Mouse (Mus musculus) forebrain, embryonic 14.5 days (tissue): ENCODE data around the gene Mlip. TPM values are rescaled to one million over a fixed set of nuclear protein-coding genes. Genes with fewer than 3 reads are reported as not detected.
A peak's percentile ranks its signal among the peaks of the same experiment; 100 is the strongest.

Experiments
- ATAC-seq: fragments of 200-750 bp; cut with Nextera tagmentation; 2 replicates; pipeline ENCODE4 v1.8.0; 2017; ENCODE audit warnings: mild to moderate bottlenecking, moderate library complexity
- DNase-seq: peaks from one replicate; pipeline ENCODE4 v3.0.0-alpha.2; 2015; ENCODE audit warnings: low spot score
- H3K27ac ChIP-seq: fragments of 300-500 bp; sonication (generic); 2 replicates; pipeline ENCODE4 v1.5.1; 2014; ENCODE audit warnings: low read depth, mild to moderate bottlenecking, control low read depth, low read length, moderate library complexity
- H3K27me3 ChIP-seq: fragments of 300-500 bp; sonication (generic); replicated peaks from 2 replicates; pipeline ENCODE4 v1.6.1; 2014; ENCODE audit warnings: low read length, control low read depth, mixed read lengths; ENCODE audit not compliant: control insufficient read depth, insufficient read depth
- H3K36me3 ChIP-seq: fragments of 300-500 bp; sonication (generic); 2 replicates; pipeline ENCODE4 v1.6.1; 2014; ENCODE audit warnings: low read length, control low read depth; ENCODE audit not compliant: control insufficient read depth, insufficient read depth
- H3K4me1 ChIP-seq: fragments of 300-500 bp; sonication (generic); 2 replicates; pipeline ENCODE4 v1.6.1; 2014; ENCODE audit warnings: antibody characterized with exemption, low read length, control low read depth; ENCODE audit not compliant: control insufficient read depth, insufficient read depth
- H3K4me2 ChIP-seq: fragments of 300-500 bp; sonication (generic); 2 replicates; pipeline ENCODE4 v1.6.1; 2014; ENCODE audit warnings: mild to moderate bottlenecking, control low read depth, low read length
- H3K4me3 ChIP-seq: fragments of 300-500 bp; sonication (generic); 2 replicates; pipeline ENCODE4 v1.5.1; 2014; ENCODE audit warnings: low read depth, low read length, control low read depth
- H3K9ac ChIP-seq: fragments of 300-500 bp; sonication (generic); 2 replicates; pipeline ENCODE4 v1.6.1; 2014; ENCODE audit warnings: mild to moderate bottlenecking, low read length, control low read depth, moderate library complexity
- H3K9me3 ChIP-seq: fragments of 300-500 bp; sonication (generic); replicated peaks from 2 replicates; pipeline ENCODE4 v1.6.1; 2016; ENCODE audit warnings: low read length, control low read depth, mixed read lengths; ENCODE audit not compliant: control insufficient read depth
- WGBS: fragments of 180-500 bp; shearing (Covaris S2); extraction: QIAGEN DNeasy Blood & Tissue Kit; methylation state at CpG from one replicate; pipeline ENCODE4 v1.1.7; 2014; 5-methylcytosine and 5-hydroxymethylcytosine counted together
- polyA plus RNA-seq: library from polyadenylated mRNA; unstranded; fragments of >200 nt; fragmentation: Nextera tagmentation; extraction: Ambion mirVana; gene quantifications from 2 replicates; pipeline ENCODE4 v1.2.1, GENCODE M21; 2014

Mlip gene
- 1.3 and 2.0 TPM in 2 replicates for polyA plus RNA-seq

- H3K36me3 ChIP-seq: no peaks in the 10 kb centered on the region
- H3K9me3 ChIP-seq: no peaks in the 10 kb centered on the region
- 86% methylated on average over 14 of the region's 14 CpGs for WGBS
- H3K9ac ChIP-seq: no peak within 1 kb of the TSS
- no peak within 1 kb of the TSS for H3K4me3 ChIP-seq
- no peaks in the 10 kb centered on the region for H3K27me3 ChIP-seq
- H3K27ac ChIP-seq: no peak within 1 kb of the TSS
- no peak for ATAC-seq
- H3K4me1 ChIP-seq: no peaks in the 10 kb centered on the region
- DNase-seq: no peak
- no peak within 1 kb of the TSS for H3K4me2 ChIP-seq
Measured at GRCm38 (mm10) chr9:77352432-77353175, at the start of gene Mlip. Gene Mlip (minus strand): TSS chr9:77352969.

GRCm38 (mm10) chr9:77399801-77400200 is 47.0 kb upstream of the Mlip start:
- H3K27ac ChIP-seq: no peak overlapping the region
- H3K36me3 ChIP-seq: no peaks in the 10 kb centered on the region
- no peak overlapping the region for H3K9ac ChIP-seq
- ATAC-seq (no peak), DNase-seq (no peak)
- no peaks in the 10 kb centered on the region for H3K4me1 ChIP-seq
- no peaks in the 10 kb centered on the region for H3K9me3 ChIP-seq
- H3K4me2 ChIP-seq: no peak overlapping the region
- H3K27me3 ChIP-seq: no peaks in the 10 kb centered on the region
- H3K4me3 ChIP-seq: no peak overlapping the region
- WGBS: 94% methylated on average over 5 of the region's 5 CpGs

- Histone ChIP-seq H3K9me3 (no peaks in the 10 kb centered on the region), H3K4me3 (no peak overlapping the region), H3K9ac (no peak overlapping the region), H3K4me1 (no peaks in the 10 kb centered on the region), H3K36me3 (no peaks in the 10 kb centered on the region), H3K4me2 (no peak overlapping the region), H3K27me3 (no peaks in the 10 kb centered on the region), H3K27ac (no peak overlapping the region)
- DNase-seq: peak; percentile 66
- ATAC-seq: peak; percentile 74
- 29% methylated on average over 13 of the region's 13 CpGs for WGBS
Measured at GRCm38 (mm10) chr9:77398856-77399631, 46.3 kb upstream of the Mlip start.

GRCm38 (mm10) chr9:77397027-77397426 is 44.3 kb upstream of the Mlip start:
- H3K27me3 ChIP-seq: no peaks in the 10 kb centered on the region
- no peak overlapping the region for H3K9ac ChIP-seq
- H3K4me2 ChIP-seq: no peak overlapping the region
- DNase-seq (no peak), ATAC-seq (no peak)
- no peaks in the 10 kb centered on the region for H3K36me3 ChIP-seq
- H3K27ac ChIP-seq: no peak overlapping the region
- no peaks in the 10 kb centered on the region for H3K9me3 ChIP-seq
- no peak overlapping the region for H3K4me3 ChIP-seq
- WGBS: 65% methylated on average over 4 of the region's 4 CpGs
- no peaks in the 10 kb centered on the region for H3K4me1 ChIP-seq

GRCm38 (mm10) chr9:77391248-77391647 is 38.5 kb upstream of the Mlip start:
- no peak overlapping the region for H3K4me3 ChIP-seq
- H3K27me3 ChIP-seq: no peaks in the 10 kb centered on the region
- no peaks in the 10 kb centered on the region for H3K36me3 ChIP-seq
- ATAC-seq (no peak), DNase-seq (no peak)
- H3K9me3 ChIP-seq: no peaks in the 10 kb centered on the region
- H3K9ac ChIP-seq: no peak overlapping the region
- no peaks in the 10 kb centered on the region for H3K4me1 ChIP-seq
- no peak overlapping the region for H3K4me2 ChIP-seq
- no peak overlapping the region for H3K27ac ChIP-seq
- WGBS: 92% methylated on average over 10 of the region's 10 CpGs

GRCm38 (mm10) chr9:77388956-77389355 is 36.2 kb upstream of the Mlip start:
- no peak for DNase-seq
- WGBS: 94% methylated on average over 8 of the region's 8 CpGs
- H3K9ac ChIP-seq: no peak overlapping the region
- no peak overlapping the region for H3K4me3 ChIP-seq
- no peaks in the 10 kb centered on the region for H3K4me1 ChIP-seq
- no peaks in the 10 kb centered on the region for H3K9me3 ChIP-seq
- no peak overlapping the region for H3K27ac ChIP-seq
- no peak overlapping the region for H3K4me2 ChIP-seq
- ATAC-seq: no peak
- no peaks in the 10 kb centered on the region for H3K27me3 ChIP-seq
- H3K36me3 ChIP-seq: no peaks in the 10 kb centered on the region

GRCm38 (mm10) chr9:77386751-77387150 is 34.0 kb upstream of the Mlip start:
- Histone ChIP-seq H3K4me1 (no peaks in the 10 kb centered on the region), H3K4me3 (no peak overlapping the region), H3K9me3 (no peaks in the 10 kb centered on the region), H3K27me3 (no peaks in the 10 kb centered on the region), H3K4me2 (no peak overlapping the region), H3K9ac (no peak overlapping the region), H3K27ac (no peak overlapping the region), H3K36me3 (no peaks in the 10 kb centered on the region)
- WGBS: 37% methylated on average over 1 of the region's 1 CpGs
- DNase-seq (peak; percentile 70), ATAC-seq (no peak)

GRCm38 (mm10) chr9:77385611-77386010 is 32.8 kb upstream of the Mlip start:
- Histone ChIP-seq H3K27ac (no peak overlapping the region), H3K36me3 (no peaks in the 10 kb centered on the region), H3K4me2 (no peak overlapping the region), H3K9me3 (no peaks in the 10 kb centered on the region), H3K27me3 (no peaks in the 10 kb centered on the region), H3K4me1 (no peaks in the 10 kb centered on the region), H3K9ac (no peak overlapping the region), H3K4me3 (no peak overlapping the region)
- ATAC-seq (no peak; the same call in 1 of the 2 replicates), DNase-seq (no peak)
- WGBS: 85% methylated on average over 12 of the region's 12 CpGs

GRCm38 (mm10) chr9:77384651-77385050 is 31.9 kb upstream of the Mlip start:
- Histone ChIP-seq H3K4me1 (no peaks in the 10 kb centered on the region), H3K27me3 (no peaks in the 10 kb centered on the region), H3K27ac (no peak overlapping the region), H3K9ac (no peak overlapping the region), H3K9me3 (no peaks in the 10 kb centered on the region), H3K36me3 (no peaks in the 10 kb centered on the region), H3K4me3 (no peak overlapping the region), H3K4me2 (no peak overlapping the region)
- ATAC-seq (no peak), DNase-seq (no peak)
- WGBS: 86% methylated on average over 9 of the region's 9 CpGs
